Mouse (Mus musculus): Measurements from ENCODE around the gene Dlg4. TPM values are rescaled to one million over a fixed set of nuclear protein-coding genes. Genes with fewer than 3 reads are reported as not detected.

Gene Dlg4
- polyA plus RNA-seq, 1 experiment from 2014 or later = 9.3 TPM

DNA sequence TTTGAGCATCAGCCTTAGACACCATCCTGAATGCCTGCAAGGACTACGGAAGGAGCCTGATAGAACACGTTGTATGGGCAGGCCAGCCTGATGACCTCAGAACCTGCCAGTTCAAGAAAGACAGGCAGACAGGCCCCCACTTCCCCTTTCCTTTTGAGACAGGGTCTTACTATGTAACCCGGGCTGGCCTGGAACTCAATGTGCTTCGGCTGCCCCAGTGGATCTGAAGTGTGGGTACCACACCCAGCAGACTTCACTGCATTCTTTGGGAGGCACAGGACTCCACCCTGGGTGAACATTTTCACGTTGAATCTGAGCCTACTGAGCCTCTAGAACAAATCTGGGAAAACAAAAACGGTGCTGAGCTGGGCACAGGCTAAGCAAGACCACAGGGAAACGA is 21.4 kb downstream of the Dlg4 start:
- 79% methylated on average over 7 of the region's 7 CpGs for whole genome bisulfite sequencing
- Histone ChIP-seq H3K4me1 (ENCODE audit: insufficient read depth, low read length) (no peaks in the 10 kb centered on the region), H3K9ac (replicated peaks; ENCODE audit: low read length) (no peak overlapping the region), H3K4me2 (replicated peaks; ENCODE audit: low read depth, low read length) (no peak overlapping the region), H3K9me3 (ENCODE audit: low read length) (no peaks in the 10 kb centered on the region), H3K36me3 (ENCODE audit: insufficient read depth, low read length) (peaks cover 38% of the 10 kb centered on the region), H3K4me3 (ENCODE audit: low read length) (no peak overlapping the region), H3K27me3 (ENCODE audit: insufficient read depth, low read length) (no peaks in the 10 kb centered on the region), H3K27ac (ENCODE audit: low read length) (no peak overlapping the region)
- no peak for ATAC-seq (ENCODE audit: low FRiP score, low TSS enrichment)

DNA sequence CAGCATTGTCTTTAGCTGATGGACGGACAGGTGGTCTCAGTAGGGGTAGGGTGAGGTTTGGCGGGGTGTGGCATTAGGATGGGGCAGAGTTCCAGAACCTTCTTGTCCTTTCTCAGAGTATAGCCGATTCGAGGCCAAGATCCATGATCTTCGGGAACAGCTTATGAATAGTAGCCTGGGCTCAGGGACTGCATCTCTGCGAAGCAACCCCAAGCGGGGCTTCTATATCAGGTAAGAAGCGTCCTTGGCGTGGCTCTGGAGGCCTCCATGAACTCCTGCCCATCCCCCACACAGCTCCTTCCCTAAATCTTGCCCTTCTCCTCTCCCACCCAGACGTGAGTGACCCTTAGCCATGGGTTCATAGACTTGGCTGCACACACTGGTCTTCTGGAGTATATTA is 22.9 kb downstream of the Dlg4 start:
- no peak for ATAC-seq (ENCODE audit: low FRiP score, low TSS enrichment)
- Histone ChIP-seq H3K27ac (ENCODE audit: low read length) (no peak overlapping the region), H3K36me3 (ENCODE audit: insufficient read depth, low read length) (peaks cover 37% of the 10 kb centered on the region), H3K4me1 (ENCODE audit: insufficient read depth, low read length) (no peaks in the 10 kb centered on the region), H3K4me2 (replicated peaks; ENCODE audit: low read depth, low read length) (no peak overlapping the region), H3K4me3 (ENCODE audit: low read length) (no peak overlapping the region), H3K9ac (replicated peaks; ENCODE audit: low read length) (no peak overlapping the region), H3K9me3 (ENCODE audit: low read length) (no peaks in the 10 kb centered on the region), H3K27me3 (ENCODE audit: insufficient read depth, low read length) (no peaks in the 10 kb centered on the region)
- WGBS = 93% methylated on average over 10 of the region's 10 CpGs

DNA sequence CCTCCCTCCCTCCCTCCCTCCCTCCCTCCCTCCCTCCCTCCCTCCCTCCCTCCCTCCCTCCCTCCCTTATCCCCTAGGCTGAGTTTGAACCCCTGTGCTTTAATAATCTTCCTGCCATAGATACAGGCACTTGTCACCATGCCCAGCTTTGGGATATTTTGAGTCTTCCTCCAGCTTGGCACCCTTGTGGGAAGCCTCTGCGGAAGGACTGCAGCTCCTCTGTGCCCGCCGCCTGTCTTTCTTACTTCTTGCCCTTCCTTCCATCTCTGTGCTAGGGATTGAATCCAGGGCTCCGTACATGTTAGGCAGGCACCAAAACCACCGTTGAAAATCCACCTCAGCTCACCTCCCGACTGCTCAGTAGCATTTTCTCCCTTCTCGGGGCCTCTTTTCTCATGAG is 23.4 kb downstream of the Dlg4 start:
- no peaks in the 10 kb centered on the region for H3K27me3 ChIP-seq (ENCODE audit: insufficient read depth, low read length)
- H3K36me3 ChIP-seq (ENCODE audit: insufficient read depth, low read length) = peaks cover 37% of the 10 kb centered on the region
- H3K9me3 ChIP-seq (ENCODE audit: low read length) = no peaks in the 10 kb centered on the region
- 92% methylated on average over 7 of the region's 7 CpGs for WGBS
- no peak overlapping the region for H3K4me3 ChIP-seq (ENCODE audit: low read length)
- no peak overlapping the region for H3K27ac ChIP-seq (ENCODE audit: low read length)
- no peak overlapping the region for H3K9ac ChIP-seq (replicated peaks; ENCODE audit: low read length)
- no peaks in the 10 kb centered on the region for H3K4me1 ChIP-seq (ENCODE audit: insufficient read depth, low read length)
- H3K4me2 ChIP-seq (replicated peaks; ENCODE audit: low read depth, low read length) = no peak overlapping the region
- ATAC-seq (ENCODE audit: low FRiP score, low TSS enrichment) = no peak

DNA sequence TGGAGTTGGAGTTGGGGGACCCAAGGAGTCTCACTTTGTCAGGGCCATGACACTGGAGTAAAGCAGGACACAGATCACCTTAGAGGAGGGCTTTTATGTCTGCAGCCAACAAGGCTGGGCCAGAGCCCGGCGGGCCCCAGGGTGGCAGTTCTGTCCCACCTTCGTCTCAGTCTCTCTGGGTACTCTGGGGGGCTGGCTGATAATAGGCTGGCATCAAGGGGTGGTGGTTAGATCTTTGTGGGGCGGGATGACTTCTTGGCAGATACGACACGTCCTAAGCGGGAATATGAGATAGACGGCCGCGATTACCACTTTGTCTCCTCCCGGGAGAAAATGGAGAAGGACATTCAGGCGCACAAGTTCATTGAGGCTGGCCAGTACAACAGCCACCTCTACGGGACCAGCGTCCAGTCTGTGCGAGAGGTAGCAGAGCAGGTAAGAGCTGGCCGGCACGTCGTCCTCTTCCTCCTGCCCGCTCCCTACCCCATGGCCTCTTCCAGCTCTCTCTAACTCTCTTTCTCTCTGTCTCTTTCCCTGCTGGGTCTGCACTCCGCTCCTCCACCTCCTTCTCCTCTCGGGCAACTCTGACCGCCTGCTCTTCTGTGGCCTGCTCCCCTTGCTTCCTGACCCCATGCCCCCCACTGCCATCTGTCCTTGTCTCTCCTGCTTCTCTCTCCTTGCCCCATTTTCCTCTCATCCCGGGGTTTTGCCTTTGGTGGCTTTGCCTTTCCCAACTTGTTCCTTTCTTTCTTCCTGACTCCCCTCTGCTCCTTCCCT is 25.8 kb downstream of the Dlg4 start:
- H3K9ac ChIP-seq (replicated peaks; ENCODE audit: low read length) = no peak overlapping the region
- no peak overlapping the region for H3K4me2 ChIP-seq (replicated peaks; ENCODE audit: low read depth, low read length)
- 86% methylated on average over 23 of the region's 23 CpGs for WGBS
- no peak overlapping the region for H3K27ac ChIP-seq (ENCODE audit: low read length)
- no peaks in the 10 kb centered on the region for H3K27me3 ChIP-seq (ENCODE audit: insufficient read depth, low read length)
- H3K4me3 ChIP-seq (ENCODE audit: low read length) = no peak overlapping the region
- no peak for ATAC-seq (ENCODE audit: low FRiP score, low TSS enrichment)
- H3K4me1 ChIP-seq (ENCODE audit: insufficient read depth, low read length) = 0 out of 2 replicates have a peak, but pooled peaks cover 3% of the 10 kb centered on the region
- no peaks in the 10 kb centered on the region for H3K9me3 ChIP-seq (ENCODE audit: low read length)
- H3K36me3 ChIP-seq (ENCODE audit: insufficient read depth, low read length) = peaks cover 37% of the 10 kb centered on the region

DNA sequence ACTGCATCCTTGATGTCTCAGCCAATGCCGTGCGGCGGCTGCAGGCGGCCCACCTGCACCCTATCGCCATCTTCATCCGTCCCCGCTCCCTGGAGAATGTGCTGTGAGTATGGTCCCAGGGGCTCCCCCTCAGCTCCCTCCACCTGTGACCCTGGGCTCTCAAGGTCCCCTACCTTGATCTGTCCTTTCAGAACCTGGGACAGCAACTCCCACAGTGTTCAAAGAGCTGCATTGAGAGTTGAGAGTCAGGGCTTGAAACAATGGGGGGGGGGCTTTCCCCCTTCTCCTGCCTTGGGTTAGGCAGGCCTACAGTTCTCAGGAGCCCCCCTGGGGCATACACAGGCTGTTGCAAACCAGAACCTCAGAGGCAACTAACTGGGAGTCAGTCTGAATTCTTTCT is 26.9 kb downstream of the Dlg4 start:
- no peaks in the 10 kb centered on the region for H3K27me3 ChIP-seq (ENCODE audit: insufficient read depth, low read length)
- peaks cover 36% of the 10 kb centered on the region for H3K36me3 ChIP-seq (ENCODE audit: insufficient read depth, low read length)
- no peak overlapping the region for H3K4me2 ChIP-seq (replicated peaks; ENCODE audit: low read depth, low read length)
- no peak overlapping the region for H3K4me3 ChIP-seq (ENCODE audit: low read length)
- WGBS = 85% methylated on average over 7 of the region's 7 CpGs
- H3K9me3 ChIP-seq (ENCODE audit: low read length) = no peaks in the 10 kb centered on the region
- no peak overlapping the region for H3K27ac ChIP-seq (ENCODE audit: low read length)
- ATAC-seq (ENCODE audit: low FRiP score, low TSS enrichment) = no peak
- H3K4me1 ChIP-seq (ENCODE audit: insufficient read depth, low read length) = 0 out of 2 replicates have a peak, but pooled peaks cover 3% of the 10 kb centered on the region
- no peak overlapping the region for H3K9ac ChIP-seq (replicated peaks; ENCODE audit: low read length)

DNA sequence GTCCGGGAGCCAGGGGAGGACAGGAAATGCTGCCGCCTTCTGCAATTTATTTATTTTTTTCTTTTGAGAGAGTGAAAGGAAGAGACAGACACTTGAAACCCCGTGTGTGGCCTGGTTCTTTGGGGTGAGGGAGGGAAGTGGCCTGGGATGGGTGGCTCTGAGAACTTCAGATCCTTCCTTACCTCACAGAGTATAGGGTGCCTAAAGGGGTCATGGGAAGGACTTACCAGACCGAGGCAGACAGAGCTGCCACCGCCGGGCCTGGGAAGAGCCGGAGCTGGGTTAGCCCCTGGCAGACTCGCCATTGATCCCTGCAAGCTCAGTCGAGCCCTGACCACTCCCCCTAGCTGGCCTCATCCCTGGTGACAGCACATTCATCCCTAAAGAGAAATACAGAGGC is 28.7 kb downstream of the Dlg4 start:
- H3K36me3 ChIP-seq (ENCODE audit: insufficient read depth, low read length) = peaks cover 22% of the 10 kb centered on the region; the same call in 1 of the 2 replicates
- 0 out of 2 replicates have a peak, but pooled peaks cover 3% of the 10 kb centered on the region for H3K4me1 ChIP-seq (ENCODE audit: insufficient read depth, low read length)
- no peak overlapping the region for H3K4me3 ChIP-seq (ENCODE audit: low read length)
- no peak overlapping the region for H3K4me2 ChIP-seq (replicated peaks; ENCODE audit: low read depth, low read length)
- no peaks in the 10 kb centered on the region for H3K9me3 ChIP-seq (ENCODE audit: low read length)
- ATAC-seq (ENCODE audit: low FRiP score, low TSS enrichment) = peak; percentile 53
- no peak overlapping the region for H3K9ac ChIP-seq (replicated peaks; ENCODE audit: low read length)
- 20% methylated on average over 9 of the region's 9 CpGs for WGBS
- no peaks in the 10 kb centered on the region for H3K27me3 ChIP-seq (ENCODE audit: insufficient read depth, low read length)
- H3K27ac ChIP-seq (ENCODE audit: low read length) = no peak overlapping the region; the same call in 1 of the 2 replicates

DNA sequence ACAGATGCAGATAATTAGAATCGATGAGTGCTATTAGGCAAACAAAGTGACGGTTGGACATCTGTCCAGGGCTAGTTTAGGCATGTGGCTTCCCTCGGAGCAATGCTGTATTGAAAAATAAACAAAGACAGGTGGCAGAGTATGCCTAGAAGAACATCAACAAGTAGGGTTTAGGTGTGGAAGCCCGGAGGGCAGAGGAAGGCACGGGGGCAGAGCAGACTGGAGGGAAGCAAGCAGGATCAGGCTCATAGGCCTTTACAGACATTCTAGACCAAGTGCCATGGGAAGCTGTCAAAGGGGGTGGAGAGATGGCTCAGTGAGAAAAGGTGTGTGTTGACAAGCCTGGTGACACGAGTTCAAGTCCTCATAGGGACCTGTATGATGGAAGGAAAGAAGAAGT is 32.6 kb downstream of the Dlg4 start:
- no peak overlapping the region for H3K27ac ChIP-seq (ENCODE audit: low read length)
- WGBS = 72% methylated on average over 6 of the region's 6 CpGs
- H3K27me3 ChIP-seq (ENCODE audit: insufficient read depth, low read length) = no peaks in the 10 kb centered on the region
- H3K36me3 ChIP-seq (ENCODE audit: insufficient read depth, low read length) = no peaks in the 10 kb centered on the region
- 0 out of 2 replicates have a peak, but pooled peaks cover 3% of the 10 kb centered on the region for H3K4me1 ChIP-seq (ENCODE audit: insufficient read depth, low read length)
- H3K9me3 ChIP-seq (ENCODE audit: low read length) = no peaks in the 10 kb centered on the region
- no peak overlapping the region for H3K9ac ChIP-seq (replicated peaks; ENCODE audit: low read length)
- ATAC-seq (ENCODE audit: low FRiP score, low TSS enrichment) = no peak
- H3K4me2 ChIP-seq (replicated peaks; ENCODE audit: low read depth, low read length) = no peak overlapping the region
- no peak overlapping the region for H3K4me3 ChIP-seq (ENCODE audit: low read length)

DNA sequence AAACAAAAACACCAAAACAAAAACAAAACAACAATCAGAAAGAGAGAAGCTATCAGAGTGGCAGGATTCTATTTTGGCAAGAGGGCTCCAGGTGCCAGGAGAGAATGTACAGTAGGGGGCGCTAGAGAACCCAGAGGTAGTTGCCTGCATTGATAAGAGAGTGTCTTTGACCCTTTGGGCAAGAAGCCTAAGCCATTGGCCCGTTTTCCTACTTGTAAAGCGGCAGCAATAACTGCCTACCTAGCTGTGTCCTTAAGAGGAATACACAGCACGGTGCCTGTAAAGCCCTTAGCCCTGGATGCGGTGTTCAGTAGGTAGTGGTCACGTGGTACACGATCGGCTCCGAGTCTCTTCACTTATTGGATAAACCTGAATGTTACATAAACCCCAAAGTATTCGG is 33.1 kb downstream of the Dlg4 start:
- Histone ChIP-seq H3K4me1 (ENCODE audit: insufficient read depth, low read length) (0 out of 2 replicates have a peak, but pooled peaks cover 3% of the 10 kb centered on the region), H3K9ac (replicated peaks; ENCODE audit: low read length) (no peak overlapping the region), H3K4me3 (ENCODE audit: low read length) (no peak overlapping the region), H3K4me2 (replicated peaks; ENCODE audit: low read depth, low read length) (no peak overlapping the region), H3K27ac (ENCODE audit: low read length) (no peak overlapping the region), H3K36me3 (ENCODE audit: insufficient read depth, low read length) (no peaks in the 10 kb centered on the region), H3K27me3 (ENCODE audit: insufficient read depth, low read length) (no peaks in the 10 kb centered on the region), H3K9me3 (ENCODE audit: low read length) (no peaks in the 10 kb centered on the region)
- 61% methylated on average over 10 of the region's 10 CpGs for WGBS
- ATAC-seq (ENCODE audit: low FRiP score, low TSS enrichment) = no peak

DNA sequence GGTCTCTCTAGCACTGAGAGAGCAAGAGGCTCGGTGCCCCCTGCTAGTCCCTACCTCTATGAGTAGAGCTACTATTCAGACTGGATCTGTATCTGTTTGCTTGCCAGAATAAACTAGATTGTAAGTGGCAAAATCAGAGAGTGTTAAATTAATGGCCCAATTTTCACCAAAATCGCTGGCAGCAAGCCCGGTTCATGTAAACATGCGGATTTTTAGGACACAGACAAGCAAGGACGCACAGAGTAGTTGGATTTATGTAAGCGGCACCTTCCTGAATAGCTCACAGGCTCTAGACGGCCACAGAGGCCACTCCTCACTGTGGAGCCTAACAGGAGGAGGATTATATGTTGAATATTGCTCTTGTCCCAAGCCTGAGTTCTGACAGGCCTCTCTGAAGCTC is 36.4 kb downstream of the Dlg4 start:
- no peak overlapping the region for H3K4me2 ChIP-seq (replicated peaks; ENCODE audit: low read depth, low read length)
- H3K4me3 ChIP-seq (ENCODE audit: low read length) = no peak overlapping the region
- no peak overlapping the region for H3K9ac ChIP-seq (replicated peaks; ENCODE audit: low read length)
- no peaks in the 10 kb centered on the region for H3K27me3 ChIP-seq (ENCODE audit: insufficient read depth, low read length)
- peaks cover 4% of the 10 kb centered on the region; the same call in 1 of the 2 replicates for H3K4me1 ChIP-seq (ENCODE audit: insufficient read depth, low read length)
- no peaks in the 10 kb centered on the region for H3K36me3 ChIP-seq (ENCODE audit: insufficient read depth, low read length)
- 65% methylated on average over 7 of the region's 7 CpGs for WGBS
- no peak for ATAC-seq (ENCODE audit: low FRiP score, low TSS enrichment)
- H3K9me3 ChIP-seq (ENCODE audit: low read length) = no peaks in the 10 kb centered on the region
- H3K27ac ChIP-seq (ENCODE audit: low read length) = no peak overlapping the region

DNA sequence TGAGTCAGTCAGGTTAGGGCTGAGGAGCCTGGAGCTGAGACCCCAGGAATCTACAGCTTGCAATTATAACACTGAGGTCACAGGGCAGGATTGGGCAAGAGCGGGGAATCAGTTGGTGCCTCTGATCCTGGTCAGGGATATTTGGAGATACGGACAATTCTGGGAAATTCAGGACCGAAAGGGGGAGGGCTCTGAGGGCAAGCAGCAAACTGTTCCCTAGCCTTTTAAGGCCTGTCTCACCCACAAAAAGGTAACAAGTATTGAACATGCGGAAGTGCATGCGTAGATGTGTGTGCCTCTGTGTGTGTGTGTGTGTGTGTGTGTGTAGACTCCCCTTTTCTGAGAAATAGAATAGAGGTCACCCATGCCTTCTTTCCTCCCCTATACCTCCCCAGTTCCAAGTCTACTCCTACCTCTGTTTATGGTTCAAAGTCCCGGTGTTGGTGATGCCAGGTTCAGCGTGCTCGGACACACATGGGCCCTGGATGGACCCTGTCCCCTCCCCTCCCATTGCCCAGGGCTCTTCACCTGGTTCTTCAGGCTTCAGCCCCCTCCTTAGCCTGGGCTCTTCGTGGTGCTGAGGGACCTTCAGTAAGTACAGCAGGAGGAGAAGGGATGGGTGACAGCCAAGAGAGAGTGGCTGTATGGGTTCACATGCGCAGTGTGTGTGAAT is 37.3 kb downstream of the Dlg4 start, which contains the start of gene Asgr1:
Gene Asgr1 (plus strand): TSS at position 188 of the 673 bp plus-strand sequence.
- no peaks in the 10 kb centered on the region for H3K27me3 ChIP-seq (ENCODE audit: insufficient read depth, low read length)
- peaks cover 4% of the 10 kb centered on the region; the same call in 1 of the 2 replicates for H3K4me1 ChIP-seq (ENCODE audit: insufficient read depth, low read length)
- H3K4me3 ChIP-seq (ENCODE audit: low read length) = no peak within 1 kb of the TSS
- no peaks in the 10 kb centered on the region for H3K9me3 ChIP-seq (ENCODE audit: low read length)
- no peak for ATAC-seq (ENCODE audit: low FRiP score, low TSS enrichment)
- no peak within 1 kb of the TSS for H3K4me2 ChIP-seq (replicated peaks; ENCODE audit: low read depth, low read length)
- H3K27ac ChIP-seq (ENCODE audit: low read length) = no peak within 1 kb of the TSS
- WGBS = 87% methylated on average over 10 of the region's 10 CpGs
- H3K36me3 ChIP-seq (ENCODE audit: insufficient read depth, low read length) = no peaks in the 10 kb centered on the region
- H3K9ac ChIP-seq (replicated peaks; ENCODE audit: low read length) = no peak within 1 kb of the TSS; the same call in 1 of the 2 replicates

Measured in kidney, embryonic 16.5 days (tissue).